Comparison of ENCODE assay signal across 16 mouse cellular contexts in the genomic region with DNA sequence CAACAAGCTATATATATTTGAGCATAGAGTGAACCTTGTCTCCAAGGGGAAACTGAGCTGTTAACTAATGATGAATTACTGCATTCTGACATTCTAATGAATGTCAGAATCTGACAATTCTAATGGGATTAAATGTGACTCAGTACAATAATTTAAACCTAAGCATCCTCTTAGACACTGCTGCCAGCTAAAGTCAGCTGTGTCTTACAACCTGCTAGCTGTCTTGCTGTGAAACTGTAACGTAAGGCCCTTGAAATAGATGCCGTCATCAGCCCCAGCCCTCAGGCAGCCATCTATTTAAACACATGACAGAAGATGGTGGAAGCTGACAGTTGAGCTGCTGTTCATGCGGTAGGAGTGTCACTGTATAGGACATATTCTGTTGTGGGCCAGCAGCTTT.
"Had no signal": no experiment of that assay in that cellular context is flagged by ENCODE, and none has a peak within 500 bp of the region (broad histone marks: within the 10 kb centered on the region; RNA-seq: fewer than 3 reads in every experiment).

No protein-coding gene starts in this region.

- H3K4me2 ChIP-seq: lung, embryonic 15.5 days; midbrain, embryonic 11.5 days; neural tube, embryonic 12.5 days; stomach, embryonic 15.5 days had no signal

- H3K4me1 ChIP-seq: lung, embryonic 15.5 days; neural tube, embryonic 12.5 days; stomach, embryonic 15.5 days had no signal

- ATAC-seq: lung, postnatal 0 days had no signal

- H3K9ac ChIP-seq: lung, embryonic 15.5 days; neural tube, embryonic 12.5 days; stomach, embryonic 15.5 days had no signal

- H3K27ac ChIP-seq: lung, embryonic 15.5 days; macrophage; neural tube, embryonic 12.5 days; stomach, embryonic 15.5 days; stomach, postnatal 0 days had no signal

- H3K4me3 ChIP-seq: lung, embryonic 15.5 days; megakaryocyte, embryonic 14.5 days; neural tube, embryonic 12.5 days; stomach, embryonic 15.5 days had no signal

- H3K9me3 ChIP-seq: lung, embryonic 15.5 days; megakaryocyte, embryonic 14.5 days; neural tube, embryonic 12.5 days; stomach, embryonic 15.5 days had no signal

- H3K27me3 ChIP-seq: lung, embryonic 15.5 days; megakaryocyte, embryonic 14.5 days; neural tube, embryonic 12.5 days; stomach, embryonic 15.5 days had no signal

- DNase-seq: lung, adult 2 months; lung, postnatal 14 days; lung, postnatal 36 days; midbrain, embryonic 14.5 days; right cerebral cortex, postnatal 14 days; thymus, adult 2 months; thymus, postnatal 25 days; thymus, postnatal 4 days had no signal
